Mouse (Mus musculus) urinary bladder, postnatal 25 days (tissue): ENCODE results near the gene Mrpl39.

Source experiments
- DNase-seq: peaks from one replicate; pipeline ENCODE4 v3.0.0; 2022; ENCODE audit warnings: low spot score

Mrpl39 gene

GRCm38 (mm10) chr16:84698708-84699107, 36.8 kb downstream of the Mrpl39 start:
- no peak for DNase-seq

DNA sequence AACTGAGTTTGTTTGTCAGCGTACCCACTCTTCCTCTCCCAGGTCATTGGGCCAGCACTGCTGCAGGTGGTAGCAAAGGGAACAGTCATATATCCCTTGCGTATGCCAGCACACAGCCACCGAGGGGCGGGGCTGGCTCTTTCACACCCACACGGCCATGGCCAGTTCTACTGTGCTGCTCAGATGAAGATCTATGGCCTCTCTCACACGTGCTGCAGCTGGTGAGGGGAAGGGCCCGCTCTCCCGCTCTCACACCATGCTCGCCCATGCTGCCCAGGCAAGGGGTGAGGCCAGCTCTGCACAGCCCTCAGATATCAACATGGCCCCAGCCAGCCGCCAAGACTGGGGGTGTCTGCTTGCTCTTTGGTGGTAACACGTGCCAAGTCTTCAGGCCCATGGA, 39.4 kb downstream of the Mrpl39 start:
- no peak for DNase-seq

- no peak for DNase-seq
These were observed 53.6 kb downstream of the Mrpl39 start for GRCm38 (mm10) chr16:84681991-84682390.

DNA sequence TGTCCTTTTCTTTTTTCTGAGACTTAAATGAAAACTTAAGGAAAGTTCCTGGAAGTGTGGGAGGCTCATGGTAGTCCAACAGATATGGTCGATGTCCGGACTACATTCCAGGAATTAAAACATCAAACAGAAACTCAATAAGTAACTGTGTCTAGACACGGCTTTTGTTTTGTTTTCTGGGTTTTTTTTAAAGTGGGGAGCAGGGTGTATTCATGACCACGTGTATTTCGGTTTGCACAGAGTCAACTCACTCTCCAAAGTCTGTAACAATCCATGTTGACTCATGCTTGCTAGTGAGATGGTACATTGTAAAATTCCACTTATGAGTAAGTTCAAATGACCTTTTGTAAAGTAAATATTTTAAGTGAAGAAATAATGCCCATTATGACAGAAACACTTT, 54.8 kb downstream of the Mrpl39 start:
- DNase-seq, result no peak

GRCm38 (mm10) chr16:84677292-84677691, 58.2 kb downstream of the Mrpl39 start:
- DNase-seq, result no peak
